Mouse (Mus musculus) left cerebral cortex, postnatal 4 days (tissue): Measurements from ENCODE around the gene Rabac1. TPM values are rescaled to one million over a fixed set of nuclear protein-coding genes. Genes with fewer than 3 reads are reported as not detected.

Experiments
- DNase-seq: peaks from one replicate; pipeline ENCODE4 v3.0.0-alpha.2; 2022
- intact Hi-C: fragments of 180-260 bp; cut with DNase I; formaldehyde crosslinking; loops from one replicate; pipeline ENCODE4 v1.15.1; 2025
- microRNA-seq: library from miRNA; unstranded; fragments of <30 nt; microRNA quantifications from one replicate; pipeline ENCODE4 v1.2.0, GENCODE M21; 2022
- total RNA-seq, 2 experiments: library from RNA; stranded (reverse); gene quantifications; 2 replicates each; pipeline ENCODE4 v1.2.3; 2021

Rabac1 gene
- total RNA-seq, 2 experiments from 2014 or later, result 246 to 251 TPM

DNA sequence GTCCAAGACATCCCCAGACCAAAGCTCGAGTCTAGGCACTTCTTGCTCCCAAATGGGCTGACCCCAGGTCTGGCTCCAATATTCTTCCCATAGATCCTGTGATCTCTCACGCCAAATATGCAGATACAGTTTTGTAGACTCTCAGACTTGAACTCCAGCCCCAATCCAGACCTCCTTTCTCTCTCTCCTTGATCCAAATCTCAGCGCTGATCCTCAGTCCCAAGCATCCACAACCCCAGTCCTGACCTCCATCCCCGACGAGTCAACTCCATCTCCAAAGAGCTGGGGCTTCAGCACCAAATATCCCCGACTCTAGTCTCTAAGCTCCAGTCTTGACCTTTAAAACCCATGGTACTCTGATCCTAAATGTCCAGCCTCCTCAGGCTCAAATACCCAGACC lies 28.9 kb downstream of the Rabac1 start:
- DNase-seq, result no peak
- intact Hi-C loops, result no loop called here

DNA sequence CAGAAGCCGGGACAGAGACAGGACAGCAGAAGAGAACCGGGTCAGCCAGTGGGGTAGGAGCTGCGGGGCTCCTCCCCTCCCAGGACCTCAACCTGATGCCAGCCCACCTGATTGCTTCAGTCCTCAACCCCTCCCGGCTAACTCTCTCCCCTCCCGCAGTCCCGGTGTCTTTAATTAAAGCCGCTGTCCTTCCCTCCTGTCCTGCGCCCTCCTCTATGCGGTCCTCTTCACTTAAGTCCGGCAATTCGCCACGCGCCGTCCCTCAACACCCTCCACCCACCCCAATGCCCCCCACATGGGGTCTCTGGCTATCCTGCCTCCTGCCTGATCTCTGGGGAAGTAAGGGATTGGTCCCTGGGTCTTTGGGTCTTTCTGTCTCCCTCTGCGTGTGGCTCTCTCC lies 40.9 kb downstream of the Rabac1 start:
- no peak for DNase-seq
- intact Hi-C loops, result no loop called here

DNA sequence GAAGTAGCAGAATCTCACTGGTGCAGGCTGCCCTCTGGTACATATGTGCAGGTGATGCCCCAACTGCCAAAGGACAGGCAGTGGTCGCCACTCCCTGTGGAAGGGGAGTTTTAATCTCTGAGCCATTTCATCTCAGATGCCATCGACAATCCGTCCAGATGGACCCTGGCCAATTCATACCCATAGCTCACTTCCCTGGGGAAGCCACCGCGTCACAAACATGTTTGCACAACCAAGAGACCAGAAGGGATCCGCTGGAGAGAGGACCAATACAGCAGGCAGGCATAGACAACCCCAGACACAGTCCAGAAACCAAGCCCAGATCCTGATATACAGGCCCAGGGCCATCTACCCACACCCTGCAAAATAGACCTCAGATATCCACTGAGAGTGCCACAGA lies 42.1 kb downstream of the Rabac1 start:
- DNase-seq, result no peak
- intact Hi-C loops, result no loop called here

Small RNAs within 50 kb of the gene (microRNA-seq; reads per million reads assigned to microRNA genes)
- gene Mir7046 (6.0 reads per million, percentile 15 among the genes with 10 or more reads in this experiment), gene Mir7047 (13.2 reads per million, percentile 30 among the genes with 10 or more reads in this experiment)

Other genes with a start within 250 kb of the Rabac1 start
- not detected for gene Gm4763, start 245.8 kb downstream of the Rabac1 start, total RNA-seq
- not detected for gene Cd177, start 212.4 kb downstream of the Rabac1 start, total RNA-seq
- gene Ceacam10, start 195.5 kb downstream of the Rabac1 start, total RNA-seq, result not detected
- 1 to 10 TPM; 3.1 to 7.4 TPM for gene Gm9844, start 110.5 kb downstream of the Rabac1 start, total RNA-seq
- gene Lypd4, start 102.8 kb downstream of the Rabac1 start, total RNA-seq, result not detected
- gene Dmrtc2, start 102.7 kb downstream of the Rabac1 start, total RNA-seq, result not detected
- gene Rps19, start 88.4 kb downstream of the Rabac1 start, total RNA-seq, result 1,000 to 10,000 TPM in 1 of 2 experiments, 100 to 1,000 TPM in 1; 915 to 1,028 TPM
- gene Cd79a, start 75.4 kb downstream of the Rabac1 start, total RNA-seq, result under 1 TPM; 0.24 to 0.52 TPM
- gene Arhgef1, start 69.8 kb downstream of the Rabac1 start, total RNA-seq, result 100 to 1,000 TPM; 143 to 147 TPM
- gene Gm4881, start 28.3 kb downstream of the Rabac1 start, total RNA-seq, result not detected
- 1,000 to 10,000 TPM; 1,141 to 1,280 TPM for gene Atp1a3, start 33.2 kb upstream of the Rabac1 start, total RNA-seq
- 100 to 1,000 TPM; 204 to 219 TPM for gene Grik5, start 99.6 kb upstream of the Rabac1 start, total RNA-seq
- gene Zfp574, start 99.8 kb upstream of the Rabac1 start, total RNA-seq, result 10 to 100 TPM; 25.2 to 26.9 TPM
- gene Pou2f2, start 207.0 kb upstream of the Rabac1 start, total RNA-seq, result 10 to 100 TPM; 17.7 to 18.7 TPM
- gene Dedd2, start 247.9 kb upstream of the Rabac1 start, total RNA-seq, result 10 to 100 TPM; 15.1 to 16.8 TPM
- gene Zfp526, start 248.7 kb upstream of the Rabac1 start, total RNA-seq, result 1 to 10 TPM; 6.5 to 7.8 TPM